Mouse (Mus musculus) hindbrain, postnatal 0 days (tissue): ENCODE measurements around the gene Smyd1. TPM values are rescaled to one million over a fixed set of nuclear protein-coding genes. Genes with fewer than 3 reads are reported as not detected.

ENCODE experiments used
- ATAC-seq: fragments of 200-750 bp; cut with Nextera tagmentation; 2 replicates; pipeline ENCODE4 v1.8.0; 2017; ENCODE audit warnings: mild to moderate bottlenecking, moderate TSS enrichment, moderate library complexity
- DNase-seq: peaks from one replicate; pipeline ENCODE4 v3.0.0-alpha.2; 2015; ENCODE audit warnings: low spot score
- H3K27ac ChIP-seq: fragments of 300-500 bp; sonication (generic); 2 replicates; pipeline ENCODE4 v1.5.1; 2014; ENCODE audit warnings: mild to moderate bottlenecking
- H3K27me3 ChIP-seq: fragments of 300-500 bp; sonication (generic); 2 replicates; pipeline ENCODE4 v1.6.1; 2014; ENCODE audit warnings: low read length, mixed read lengths; ENCODE audit not compliant: insufficient read depth
- H3K36me3 ChIP-seq: fragments of 300-500 bp; sonication (generic); 2 replicates; pipeline ENCODE4 v1.6.1; 2014; ENCODE audit warnings: low read length, mixed read lengths; ENCODE audit not compliant: insufficient read depth
- H3K4me1 ChIP-seq: fragments of 300-500 bp; sonication (generic); 2 replicates; pipeline ENCODE4 v1.6.1; 2014; ENCODE audit warnings: antibody characterized with exemption, low read length, mixed read lengths; ENCODE audit not compliant: insufficient read depth
- H3K4me2 ChIP-seq: fragments of 300-500 bp; sonication (generic); 2 replicates; pipeline ENCODE4 v1.6.1; 2014; ENCODE audit warnings: low read depth, mild to moderate bottlenecking, low read length, moderate library complexity, mixed read lengths
- H3K4me3 ChIP-seq: fragments of 300-500 bp; sonication (generic); 2 replicates; pipeline ENCODE4 v1.5.1; 2014; ENCODE audit warnings: low read length
- H3K9ac ChIP-seq: fragments of 300-500 bp; sonication (generic); replicated peaks from 2 replicates; pipeline ENCODE4 v1.6.1; 2014; ENCODE audit warnings: mild to moderate bottlenecking, low read length, moderate library complexity, mixed read lengths
- H3K9me3 ChIP-seq: fragments of 300-500 bp; sonication (generic); 2 replicates; pipeline ENCODE4 v1.6.1; 2016; ENCODE audit warnings: low read length, mixed read lengths
- CTCF ChIP-seq: IDR thresholded peaks from 2 replicates; pipeline ENCODE4 v1.5.1; 2016; ENCODE audit warnings: antibody characterized with exemption, control low read depth, low read depth
- WGBS: fragments of 180-500 bp; shearing (Covaris S2); extraction: QIAGEN DNeasy Blood & Tissue Kit; methylation state at CpG from one replicate; pipeline ENCODE4 v1.1.7; 2014; 5-methylcytosine and 5-hydroxymethylcytosine counted together
- polyA plus RNA-seq: library from polyadenylated mRNA; unstranded; fragments of >200 nt; fragmentation: Nextera tagmentation; extraction: Ambion mirVana; gene quantifications from 2 replicates; pipeline ENCODE4 v1.2.1, GENCODE M21; 2015
- total RNA-seq: library from RNA; depleted of rRNA; stranded (reverse); fragments of >200 nt; gene quantifications from 2 replicates; pipeline ENCODE4 v1.2.3, GENCODE M21; 2014

The Smyd1 gene
- total and polyA plus RNA-seq, 2 experiments from 2014 or later: 0.18 to 0.89 TPM

DNA sequence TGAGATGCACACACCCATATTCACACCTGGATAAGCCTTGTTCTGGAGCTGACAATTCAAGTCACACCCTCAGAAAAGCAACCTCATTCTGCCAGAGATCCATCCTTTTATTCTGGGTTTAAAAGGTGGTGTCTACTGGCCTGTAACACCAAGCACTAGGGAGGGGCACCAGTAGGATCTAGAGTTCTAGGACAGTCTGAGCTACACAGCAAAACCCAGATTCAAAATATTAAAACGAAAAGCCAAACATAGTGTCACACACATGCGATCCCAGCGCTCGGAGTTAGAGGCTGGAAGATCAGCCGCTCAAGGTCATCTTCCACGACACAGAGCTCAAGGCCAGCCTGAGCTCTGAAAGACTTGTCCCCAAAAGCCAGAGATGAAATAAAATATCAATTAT lies 67.6 kb downstream of the Smyd1 start:
- Histone ChIP-seq H3K9me3 (no peaks in the 10 kb centered on the region), H3K36me3 (no peaks in the 10 kb centered on the region), H3K27ac (no peak overlapping the region), H3K9ac (no peak overlapping the region), H3K27me3 (no peaks in the 10 kb centered on the region), H3K4me2 (no peak overlapping the region), H3K4me1 (no peaks in the 10 kb centered on the region), H3K4me3 (no peak overlapping the region)
- DNase-seq (no peak), ATAC-seq (no peak)
- 89% methylated on average over 6 of the region's 6 CpGs for WGBS
- TF ChIP-seq CTCF: no peak

DNA sequence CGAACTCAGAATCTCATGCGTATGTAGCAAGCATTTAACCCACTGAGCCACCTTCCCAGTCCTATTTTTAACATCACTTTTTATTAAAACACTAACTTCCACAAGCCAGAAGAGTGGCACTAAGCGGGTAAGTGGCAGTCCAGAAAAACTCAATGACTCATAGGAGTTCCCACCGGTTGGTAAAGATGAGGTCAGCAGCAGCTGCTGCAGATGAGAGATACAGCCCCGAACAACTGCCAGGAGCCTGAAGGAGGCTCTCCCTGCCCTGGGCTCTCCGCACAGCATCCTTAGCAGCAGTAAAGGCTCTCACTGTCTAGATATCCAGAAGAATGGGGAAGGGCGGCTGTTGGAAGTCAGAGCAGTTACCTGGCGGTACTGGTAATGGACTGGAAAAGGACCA lies 71.1 kb downstream of the Smyd1 start:
- WGBS: 89% methylated on average over 8 of the region's 8 CpGs
- H3K27me3 ChIP-seq: no peaks in the 10 kb centered on the region
- no peak overlapping the region for H3K27ac ChIP-seq
- H3K9me3 ChIP-seq: no peaks in the 10 kb centered on the region
- H3K4me2 ChIP-seq: no peak overlapping the region
- DNase-seq (no peak), ATAC-seq (no peak)
- H3K9ac ChIP-seq: no peak overlapping the region
- TF ChIP-seq CTCF: no peak
- H3K36me3 ChIP-seq: no peaks in the 10 kb centered on the region
- H3K4me3 ChIP-seq: no peak overlapping the region
- no peaks in the 10 kb centered on the region for H3K4me1 ChIP-seq

DNA sequence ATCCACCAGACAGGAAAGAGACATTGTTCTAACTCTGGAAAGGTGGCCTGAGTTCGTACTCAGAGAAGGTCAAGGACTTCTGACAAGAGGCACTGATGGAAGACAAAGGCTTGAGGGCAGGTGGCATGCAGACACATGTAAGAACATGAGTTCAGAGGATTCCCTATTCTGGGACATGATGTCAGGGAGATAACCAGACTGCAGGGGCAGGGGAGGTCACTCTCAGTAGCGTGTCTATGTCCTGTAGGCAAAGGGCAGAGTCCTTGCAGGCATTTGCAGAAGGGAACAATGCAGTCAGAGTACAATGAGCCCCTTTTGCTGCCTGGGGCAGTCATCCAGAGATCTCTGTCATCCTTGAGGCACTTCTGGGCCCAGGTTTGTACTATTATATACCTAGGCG lies 72.4 kb downstream of the Smyd1 start:
- no peaks in the 10 kb centered on the region for H3K27me3 ChIP-seq
- ATAC-seq: no peak
- 61% methylated on average over 3 of the region's 3 CpGs for WGBS

DNA sequence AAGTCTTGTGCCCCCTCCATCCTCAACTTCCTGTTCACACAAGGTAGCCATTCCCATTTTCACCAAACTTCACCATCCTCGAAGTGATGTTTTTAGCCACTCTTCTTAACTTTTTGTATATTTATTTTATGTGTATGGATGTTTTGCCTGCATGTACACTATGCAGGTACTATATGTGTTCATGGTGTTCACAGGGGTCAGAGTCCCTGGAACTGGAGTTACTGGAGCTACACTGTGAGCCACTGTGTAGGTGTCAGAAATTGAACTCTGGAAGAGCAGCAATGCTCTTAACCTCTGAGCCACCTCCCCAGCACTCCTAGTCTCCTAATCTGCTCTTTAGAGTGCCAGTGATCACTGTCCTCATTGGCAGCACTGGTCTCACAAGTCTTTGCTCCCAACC lies 73.6 kb downstream of the Smyd1 start:
- Histone ChIP-seq H3K9ac (no peak overlapping the region), H3K4me3 (no peak overlapping the region), H3K36me3 (no peaks in the 10 kb centered on the region), H3K4me1 (no peaks in the 10 kb centered on the region), H3K27me3 (no peaks in the 10 kb centered on the region), H3K9me3 (no peaks in the 10 kb centered on the region), H3K4me2 (no peak overlapping the region), H3K27ac (no peak overlapping the region)
- no peak for DNase-seq
- ATAC-seq: no peak
- TF ChIP-seq CTCF: no peak
- 94% methylated on average over 1 of the region's 1 CpGs for WGBS

More for the DNA sequence above, 72.4 kb downstream of the Smyd1 start:
- Histone ChIP-seq H3K36me3 (no peaks in the 10 kb centered on the region), H3K9me3 (no peaks in the 10 kb centered on the region), H3K4me2 (no peak overlapping the region), H3K4me3 (no peak overlapping the region), H3K27ac (no peak overlapping the region), H3K9ac (no peak overlapping the region), H3K4me1 (no peaks in the 10 kb centered on the region)
- TF ChIP-seq CTCF: no peak
- DNase-seq: no peak

DNA sequence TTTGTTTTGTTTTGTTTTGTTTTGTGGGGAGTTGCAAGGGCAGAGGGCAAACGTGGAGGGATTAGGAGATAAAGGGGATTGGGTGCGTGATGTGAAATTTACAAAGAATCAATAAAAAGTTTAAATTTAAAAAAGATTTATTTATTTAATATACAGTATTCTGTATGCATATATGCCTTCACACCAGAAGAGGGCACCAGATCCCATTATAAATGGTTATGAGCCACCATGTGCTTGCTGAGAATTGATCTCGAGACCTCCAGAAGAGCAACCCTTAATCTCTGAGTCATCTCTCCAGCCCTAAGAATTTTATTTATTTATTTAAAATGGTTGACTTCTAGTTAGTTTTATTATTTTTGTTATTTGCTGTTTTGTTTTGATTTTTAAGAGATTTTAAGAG lies 78.8 kb downstream of the Smyd1 start:
- no peak for ATAC-seq
- no peak overlapping the region for H3K4me3 ChIP-seq

DNA sequence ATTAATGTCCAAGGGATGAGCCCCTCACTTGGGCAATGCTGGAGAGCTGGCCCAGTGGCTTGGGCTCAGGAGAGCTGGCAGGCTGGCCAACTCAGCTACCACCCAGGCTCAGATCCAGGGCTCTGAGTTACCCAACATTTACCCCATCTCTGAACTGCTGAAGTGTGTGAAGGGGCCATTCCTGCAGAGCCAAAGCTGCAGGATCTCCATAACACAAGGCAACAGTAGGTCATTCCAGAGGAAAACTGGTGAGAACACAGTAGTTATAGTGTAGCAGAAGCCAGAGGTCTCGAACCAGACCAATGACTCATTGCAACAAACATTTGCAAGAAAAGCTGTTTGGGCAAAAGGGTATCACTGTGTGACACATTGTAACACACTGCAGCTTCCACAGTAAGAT lies 79.2 kb downstream of the Smyd1 start:
- H3K27me3 ChIP-seq: no peaks in the 10 kb centered on the region
- TF ChIP-seq CTCF: no peak
- 91% methylated on average over 1 of the region's 1 CpGs for WGBS
- ATAC-seq: no peak
- H3K27ac ChIP-seq: no peak overlapping the region
- H3K36me3 ChIP-seq: no peaks in the 10 kb centered on the region
- no peak overlapping the region for H3K4me3 ChIP-seq
- H3K9ac ChIP-seq: no peak overlapping the region
- DNase-seq: no peak
- H3K4me1 ChIP-seq: no peaks in the 10 kb centered on the region
- H3K9me3 ChIP-seq: no peaks in the 10 kb centered on the region
- H3K4me2 ChIP-seq: no peak overlapping the region

More for the DNA sequence above, 78.8 kb downstream of the Smyd1 start:
- no peak for DNase-seq
- Histone ChIP-seq H3K4me1 (no peaks in the 10 kb centered on the region), H3K4me2 (no peak overlapping the region), H3K9ac (no peak overlapping the region), H3K36me3 (no peaks in the 10 kb centered on the region), H3K27ac (no peak overlapping the region), H3K9me3 (no peaks in the 10 kb centered on the region), H3K27me3 (no peaks in the 10 kb centered on the region)
- 92% methylated on average over 3 of the region's 3 CpGs for WGBS
- no peak for TF ChIP-seq CTCF

DNA sequence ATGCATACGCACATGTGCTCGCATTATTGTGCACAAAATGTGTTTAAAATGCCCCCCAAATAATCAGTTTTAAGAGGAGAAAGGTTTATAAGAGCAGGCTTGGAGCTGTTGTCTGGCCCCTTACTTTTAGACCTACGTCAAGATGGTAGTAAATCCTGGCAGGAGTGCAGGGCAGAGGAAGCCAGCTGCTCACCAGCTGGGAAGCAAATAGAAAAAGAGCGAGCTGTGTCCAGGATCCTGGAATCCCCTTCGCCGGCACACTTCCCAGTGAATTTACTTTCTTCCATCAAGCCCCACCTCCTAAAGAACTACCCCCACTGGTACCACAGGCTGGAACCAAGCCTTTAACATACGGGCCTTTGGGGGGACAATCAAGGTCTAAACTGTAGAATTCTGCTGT lies 81.2 kb downstream of the Smyd1 start:
- Histone ChIP-seq H3K9ac (no peak overlapping the region), H3K27me3 (no peaks in the 10 kb centered on the region), H3K4me3 (no peak overlapping the region), H3K4me2 (no peak overlapping the region), H3K27ac (no peak overlapping the region), H3K9me3 (no peaks in the 10 kb centered on the region), H3K4me1 (no peaks in the 10 kb centered on the region), H3K36me3 (no peaks in the 10 kb centered on the region)
- DNase-seq: no peak
- WGBS: 84% methylated on average over 7 of the region's 7 CpGs
- no peak for TF ChIP-seq CTCF
- no peak for ATAC-seq
